Mouse (Mus musculus): ENCODE results near the gene Cemip2.

Gene Cemip2

DNA sequence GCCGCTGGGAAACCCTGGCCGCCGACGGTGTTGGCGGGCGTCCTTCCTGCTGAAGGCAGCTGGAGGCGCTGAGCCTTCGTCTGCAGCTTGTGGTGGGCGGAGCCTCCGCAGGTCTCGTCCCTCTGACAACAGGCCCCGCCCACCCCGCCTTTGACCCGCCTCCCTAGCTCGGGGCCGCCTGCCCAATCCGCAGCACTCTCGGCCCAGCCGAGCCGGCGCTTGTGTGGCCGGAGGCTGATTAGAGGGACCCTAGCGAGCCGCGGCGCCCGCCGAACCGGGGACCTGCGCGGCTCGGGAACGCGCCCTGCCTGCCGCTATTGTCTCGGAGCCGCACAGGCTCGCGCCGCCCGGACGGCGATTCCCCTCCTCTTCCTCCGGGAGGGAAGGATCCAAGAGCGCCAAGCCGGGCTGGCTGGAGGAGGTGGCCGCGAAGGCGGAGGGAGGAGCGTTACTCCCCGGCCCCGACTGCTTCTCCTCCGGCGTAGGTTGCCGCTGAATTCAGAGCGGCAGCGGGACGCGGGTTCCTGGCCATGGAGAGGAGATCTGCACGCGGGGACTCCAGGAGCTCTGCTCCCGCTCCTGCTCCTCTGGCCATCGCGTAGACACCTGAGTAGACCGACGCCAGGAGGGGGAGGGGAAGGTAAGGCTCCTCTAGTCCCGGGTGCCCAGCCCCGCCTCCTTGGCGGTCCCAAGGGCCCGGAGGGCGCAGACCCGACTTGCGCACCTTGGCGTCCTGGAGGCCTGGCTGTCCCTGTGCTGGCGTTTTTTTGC is at the start of gene Cemip2:
Cemip2 (plus strand) TSS at position 196 of the 771 bp plus-strand sequence.
- DNase-seq (ENCODE audit: low read depth, low spot score) = peak; percentile 93

DNA sequence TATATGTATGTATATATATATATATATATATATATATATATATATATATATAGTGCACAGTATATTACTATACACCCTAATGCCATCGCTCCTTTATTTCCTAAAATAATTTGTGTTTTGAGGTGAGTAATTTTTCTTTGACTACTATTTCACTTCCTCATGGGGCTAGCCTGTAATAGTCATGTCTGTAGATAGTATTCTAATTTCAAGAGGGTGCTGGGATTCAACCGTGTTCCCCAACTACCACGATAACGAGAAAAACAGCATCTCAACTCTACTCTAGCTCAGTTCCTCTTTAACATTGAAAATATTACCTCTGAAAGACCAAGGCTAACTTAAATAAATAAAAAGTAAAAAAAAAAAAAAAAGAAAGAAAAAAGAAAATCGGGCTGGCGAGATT is 49.8 kb upstream of the Cemip2 start:
- DNase-seq (ENCODE audit: low read depth, low spot score) = no peak

DNA sequence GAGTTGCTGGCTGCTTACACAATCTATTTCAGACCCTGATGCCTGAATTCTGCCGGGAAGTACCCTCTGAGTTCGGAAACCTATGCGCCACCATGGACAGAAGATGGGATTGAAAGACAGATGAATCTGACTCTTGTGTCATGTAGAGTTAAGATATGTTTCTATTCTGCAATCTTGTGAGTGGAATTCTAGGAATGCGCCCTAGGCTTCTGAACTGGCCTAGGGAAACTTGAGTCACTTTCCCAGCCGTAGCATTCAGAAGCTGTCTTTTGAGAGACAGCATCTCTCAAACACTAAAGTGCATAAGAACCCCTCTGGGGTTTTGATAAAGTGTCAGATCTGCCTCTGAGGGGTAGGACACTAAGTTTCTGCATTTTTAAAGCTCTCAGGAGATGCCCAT is 46.3 kb upstream of the Cemip2 start:
- no peak for DNase-seq (ENCODE audit: low read depth, low spot score)

DNA sequence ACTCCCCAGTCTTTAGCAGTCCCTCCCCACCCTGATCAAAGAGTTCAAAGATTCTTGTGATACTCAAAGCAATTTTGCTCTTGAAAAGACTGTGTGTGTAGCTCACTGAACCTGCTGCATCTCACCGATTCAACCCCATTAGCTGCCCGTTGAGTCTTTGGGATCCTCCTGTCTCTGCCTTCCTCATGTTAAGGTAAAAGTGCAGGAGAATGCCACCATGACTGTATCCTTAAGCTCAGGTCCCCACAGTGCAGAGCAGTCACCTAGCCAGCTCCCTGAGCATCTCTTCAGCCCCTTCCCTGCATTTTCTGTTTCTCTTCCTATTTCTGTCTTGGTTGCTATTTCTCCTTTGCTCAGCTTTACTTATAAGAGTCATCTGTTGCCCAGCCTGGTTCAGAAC is 45.0 kb upstream of the Cemip2 start:
- no peak for DNase-seq (ENCODE audit: low read depth, low spot score)

- DNase-seq (ENCODE audit: low read depth, low spot score) = no peak
These were observed 44.0 kb upstream of the Cemip2 start for GRCm38 (mm10) chr19:21734112-21734511.

- peak; percentile 30 for DNase-seq (ENCODE audit: low read depth, low spot score)
These were observed 40.7 kb upstream of the Cemip2 start for GRCm38 (mm10) chr19:21737446-21737845.

DNA sequence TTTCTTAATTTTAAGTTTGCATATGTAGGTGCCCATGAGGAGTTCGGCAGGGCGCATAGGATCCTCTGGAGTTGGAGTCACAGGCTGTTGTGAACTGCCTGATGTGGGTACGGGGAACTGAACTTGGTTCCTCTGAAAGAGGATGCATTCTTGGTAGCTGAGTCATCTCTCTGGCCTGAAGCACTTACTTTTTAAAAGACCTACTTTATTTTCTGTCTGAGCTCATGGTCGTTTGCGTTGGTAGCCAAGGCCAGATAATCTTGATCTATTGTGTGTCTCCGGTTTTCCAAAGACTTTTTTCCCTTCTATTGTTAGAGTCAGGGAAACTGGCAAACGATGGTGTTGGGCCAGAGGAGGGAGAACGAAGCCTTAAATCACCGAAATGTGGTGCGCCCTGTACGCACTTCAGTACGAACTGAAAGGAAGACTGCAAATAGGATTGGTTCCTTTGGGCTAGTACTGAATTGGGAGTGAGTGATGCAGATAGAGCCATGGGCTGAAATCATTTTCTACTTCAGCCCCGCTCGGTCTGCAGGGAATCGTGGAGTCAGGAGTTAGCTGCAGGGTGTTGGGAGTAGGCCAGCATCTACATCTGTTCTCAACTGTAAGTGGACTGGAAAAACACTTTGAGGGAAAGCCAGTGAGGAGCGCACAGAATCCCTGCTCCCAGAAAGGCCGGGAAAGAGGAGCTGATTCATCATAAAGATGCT is 40.1 kb upstream of the Cemip2 start:
- DNase-seq (ENCODE audit: low read depth, low spot score) = peak; percentile 70

DNA sequence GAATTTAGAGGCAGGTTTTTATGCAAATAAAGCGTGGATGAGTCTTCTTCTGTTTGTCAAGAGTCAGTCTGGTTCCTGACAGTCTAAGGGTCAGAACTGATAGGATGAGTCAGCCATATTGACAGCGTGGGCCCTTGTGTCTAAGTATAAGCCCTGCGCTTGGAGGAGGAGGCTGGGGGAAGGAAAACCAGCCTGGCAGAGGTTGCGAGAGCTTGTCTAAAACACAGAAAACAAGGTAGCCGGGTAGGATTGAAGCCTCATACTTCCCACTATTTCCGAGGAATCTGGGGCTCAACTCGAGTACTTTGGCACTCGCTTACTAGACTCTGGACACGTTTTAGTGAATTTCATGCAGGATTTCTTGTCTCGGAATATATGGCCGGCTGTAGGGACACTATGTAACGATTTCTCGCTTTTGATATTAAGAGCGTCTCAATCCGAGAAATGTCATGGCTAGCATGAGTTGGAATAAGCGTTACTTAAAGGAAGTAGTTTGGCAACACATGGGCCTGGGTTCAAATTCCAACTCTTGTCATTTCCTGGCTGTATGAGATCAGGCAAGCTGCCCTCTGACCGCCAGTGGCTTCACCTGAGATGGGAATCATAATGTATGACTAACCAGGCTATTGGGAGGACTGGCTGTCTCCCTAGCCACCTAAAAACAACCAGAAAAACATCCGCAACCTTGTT is 39.4 kb upstream of the Cemip2 start:
- DNase-seq (ENCODE audit: low read depth, low spot score) = no peak

GRCm38 (mm10) chr19:21742138-21742537 is 36.0 kb upstream of the Cemip2 start:
- DNase-seq (ENCODE audit: low read depth, low spot score) = no peak

DNA sequence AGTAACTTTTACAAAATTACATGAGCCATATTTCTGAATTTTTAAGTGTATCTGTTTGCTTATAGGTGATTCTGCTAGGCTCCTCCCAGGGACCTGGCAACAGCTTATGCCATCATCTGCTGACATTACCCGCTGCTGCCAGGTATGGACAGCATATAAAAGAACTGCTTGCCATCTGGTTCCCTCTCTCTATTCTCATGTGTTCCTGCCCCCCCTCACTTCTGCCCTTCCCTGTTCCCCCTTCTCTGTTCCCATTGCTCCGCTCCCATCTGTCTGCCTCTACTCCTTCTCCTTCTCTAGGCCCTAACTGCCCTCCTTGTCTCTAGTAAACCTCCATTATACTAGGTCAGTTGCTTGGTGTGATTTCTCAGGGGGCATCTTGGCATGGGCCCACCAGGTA is 32.6 kb upstream of the Cemip2 start:
- no peak for DNase-seq (ENCODE audit: low read depth, low spot score)

- DNase-seq (ENCODE audit: low read depth, low spot score) = peak; percentile 61
These were observed 30.8 kb upstream of the Cemip2 start for GRCm38 (mm10) chr19:21747356-21747755.

DNA sequence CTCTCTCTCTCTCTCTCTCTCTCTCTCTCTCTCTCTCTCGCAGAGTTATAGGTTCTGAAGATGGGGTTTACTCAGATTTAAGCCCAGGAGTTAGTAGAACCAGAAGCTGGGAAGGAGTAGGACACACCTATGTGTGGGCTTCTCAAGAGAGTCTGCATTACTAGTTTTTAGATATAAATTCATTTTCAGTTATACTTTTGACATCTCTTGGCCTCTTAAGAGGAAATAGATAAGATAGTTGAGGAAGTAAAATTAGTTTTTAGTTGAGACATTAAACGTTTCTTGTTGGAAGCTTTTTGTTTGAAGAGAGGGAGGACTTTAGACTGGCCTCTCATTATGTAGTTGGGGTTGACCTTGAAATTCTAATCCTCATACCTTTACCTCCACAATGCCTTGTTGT is 28.0 kb upstream of the Cemip2 start:
- no peak for DNase-seq (ENCODE audit: low read depth, low spot score)

DNA sequence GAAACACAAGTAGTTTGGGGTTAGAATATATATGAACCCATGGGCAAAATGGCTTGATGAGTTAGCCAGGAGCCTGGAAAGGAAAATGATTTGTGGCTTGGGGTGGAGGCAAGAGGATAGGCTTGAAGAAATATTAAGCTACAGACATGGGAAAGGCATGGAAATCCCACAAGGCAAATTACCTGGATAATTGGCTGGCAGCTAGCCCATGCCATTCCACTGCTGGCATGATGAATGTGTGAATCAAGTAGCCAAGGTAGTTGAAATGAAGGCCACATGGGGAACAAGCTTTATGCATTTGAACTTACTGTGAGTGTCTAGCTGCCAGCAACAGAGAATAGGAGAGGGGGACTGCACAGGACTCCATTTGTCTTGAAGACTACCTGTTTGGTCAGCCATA is 16.5 kb upstream of the Cemip2 start:
- DNase-seq (ENCODE audit: low read depth, low spot score) = no peak

DNA sequence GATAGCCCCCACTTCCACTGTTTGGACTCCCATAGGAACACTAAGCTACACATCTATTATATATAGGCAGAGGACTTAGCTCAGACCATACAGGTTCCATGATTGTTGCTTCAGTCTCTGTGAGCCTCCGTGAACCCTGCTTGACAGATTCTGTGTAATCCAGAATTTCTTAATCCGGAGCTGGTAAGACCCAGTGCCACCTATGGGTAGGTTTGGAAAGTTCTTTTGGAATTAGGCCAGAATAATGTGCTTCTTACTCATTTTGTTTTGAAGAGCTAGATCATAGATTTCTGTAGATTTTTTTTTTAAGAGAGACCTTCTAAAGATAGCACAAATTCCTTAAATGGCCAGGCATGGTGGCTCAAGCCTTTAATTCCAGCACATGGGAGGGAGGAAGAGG is 14.1 kb upstream of the Cemip2 start:
- DNase-seq (ENCODE audit: low read depth, low spot score) = no peak

GRCm38 (mm10) chr19:21764738-21765137 is 13.4 kb upstream of the Cemip2 start:
- no peak for DNase-seq (ENCODE audit: low read depth, low spot score)

DNA sequence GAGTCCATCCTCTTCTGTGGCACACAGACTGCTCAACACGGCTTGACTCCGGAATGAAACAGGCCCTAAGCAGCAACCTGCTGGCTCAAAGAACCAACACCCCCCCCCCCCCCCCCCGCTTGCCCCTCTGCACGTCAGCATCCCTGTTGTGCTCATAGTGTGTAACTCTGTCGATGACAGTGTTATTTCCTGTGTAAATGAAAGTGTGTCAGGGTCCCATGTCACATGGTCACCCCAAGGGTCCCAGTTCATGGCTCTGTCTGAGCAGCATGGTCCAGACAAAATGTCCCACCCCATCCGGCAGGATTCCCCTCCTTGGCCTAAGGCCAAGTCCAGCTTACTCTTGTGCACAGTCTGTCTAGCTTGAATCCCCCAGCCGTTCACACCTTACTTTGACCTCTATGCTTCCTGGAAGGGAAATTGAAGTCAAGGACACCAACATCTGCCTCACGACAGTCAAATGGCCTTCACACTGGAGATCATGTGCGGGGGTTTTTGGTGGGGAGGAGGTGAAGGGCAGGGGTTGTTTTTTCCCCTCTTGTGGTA is 10.6 kb upstream of the Cemip2 start:
- DNase-seq (ENCODE audit: low read depth, low spot score) = no peak

DNA sequence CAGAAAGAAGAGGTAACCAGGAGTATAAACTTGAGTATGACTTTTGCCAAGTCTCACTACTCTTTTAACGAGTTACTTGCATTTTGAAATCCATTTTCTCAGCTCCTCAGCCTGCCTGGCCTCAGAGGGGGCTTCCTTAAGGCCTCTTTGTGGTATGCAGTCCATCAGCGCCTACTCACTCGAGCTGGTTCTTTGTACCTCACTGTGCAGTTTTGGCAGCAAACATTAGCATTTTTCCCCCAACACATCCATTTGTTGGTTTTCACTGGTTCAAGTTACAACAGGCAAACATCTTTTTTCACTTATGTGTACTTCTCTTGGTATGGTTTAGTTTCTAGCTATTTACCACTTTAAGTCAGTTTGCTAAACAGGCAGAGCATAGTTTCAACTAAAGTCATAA is 8.3 kb upstream of the Cemip2 start:
- DNase-seq (ENCODE audit: low read depth, low spot score) = no peak

DNA sequence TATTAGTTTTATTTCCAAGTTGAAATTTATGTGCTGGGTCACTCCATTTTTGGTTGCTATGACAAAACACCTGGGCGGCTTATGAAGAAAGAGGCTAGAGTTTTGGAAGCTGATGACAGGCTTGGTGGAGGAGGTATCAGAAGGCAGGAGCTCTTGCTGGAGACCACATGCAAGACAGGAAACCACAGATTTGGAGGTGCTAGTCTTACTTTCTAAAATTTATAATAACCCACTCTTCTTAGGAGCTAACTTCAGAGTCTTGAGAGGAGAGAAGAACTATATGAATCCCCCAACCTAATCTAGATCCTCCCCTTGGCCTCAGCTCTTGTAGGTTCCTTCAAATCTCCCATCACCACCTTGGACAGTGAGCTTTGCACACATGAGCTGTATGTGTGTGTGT is 6.6 kb upstream of the Cemip2 start:
- no peak for DNase-seq (ENCODE audit: low read depth, low spot score)

DNA sequence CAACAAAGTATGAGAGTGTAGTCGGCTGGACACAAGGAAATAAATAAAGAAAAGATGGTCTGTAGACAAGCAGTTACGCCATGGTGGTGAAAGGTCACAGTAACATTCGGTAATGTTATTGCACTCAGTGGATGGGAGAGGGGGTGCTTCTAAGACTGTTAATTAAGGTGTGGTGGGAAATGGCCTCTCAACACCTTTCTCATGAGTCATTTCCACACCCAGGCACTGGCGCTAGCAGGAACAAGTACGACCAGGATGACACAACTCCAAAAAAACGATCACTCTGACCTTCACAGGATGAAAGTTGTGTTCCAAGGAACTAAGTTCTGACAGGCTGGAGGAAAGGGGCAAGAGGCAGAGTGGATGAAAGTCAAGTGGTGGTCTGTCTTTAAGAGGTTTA is 4.5 kb upstream of the Cemip2 start:
- DNase-seq (ENCODE audit: low read depth, low spot score) = no peak

GRCm38 (mm10) chr19:21775629-21776028 is 2.5 kb upstream of the Cemip2 start:
- no peak for DNase-seq (ENCODE audit: low read depth, low spot score)

GRCm38 (mm10) chr19:21776671-21777070 is 1.5 kb upstream of the Cemip2 start:
- DNase-seq (ENCODE audit: low read depth, low spot score) = no peak

GRCm38 (mm10) chr19:21777171-21777731 is 891 bp upstream of the Cemip2 start:
- DNase-seq (ENCODE audit: low read depth, low spot score) = peak; percentile 52
